Mouse (Mus musculus): ENCODE results near the gene Cd3g. TPM values are rescaled to one million over a fixed set of nuclear protein-coding genes. Genes with fewer than 3 reads are reported as not detected.

The Cd3g gene
- polyA plus RNA-seq (2014; fragmentation: Nextera tagmentation; extraction: Ambion mirVana) = not detected in 2 replicates

DNA sequence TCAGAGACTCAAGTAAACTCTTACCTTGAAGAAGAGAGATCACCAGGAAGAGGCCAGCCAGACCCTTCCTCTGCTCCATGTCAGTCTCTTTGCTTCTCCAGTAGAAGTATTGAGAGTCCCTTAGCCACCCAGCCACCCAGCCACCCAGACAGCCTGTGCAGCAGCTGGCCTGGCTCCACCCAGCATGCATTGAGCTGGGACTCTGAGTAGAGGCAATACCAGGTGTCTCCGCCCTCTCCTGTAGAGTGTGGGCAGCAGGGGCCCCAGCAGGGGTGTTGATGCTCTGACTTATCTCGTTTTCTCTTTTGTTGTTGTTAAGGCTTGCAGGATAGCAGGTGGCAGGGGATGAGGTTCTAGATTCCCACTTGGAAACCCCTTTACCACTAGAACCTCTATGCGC lies at the start of gene Cd3g:
Cd3g (minus strand) TSS at position 190 of the 400 bp plus-strand sequence.
- Histone ChIP-seq H3K9ac (no peak within 1 kb of the TSS), H3K36me3 (replicated peaks; ENCODE audit: control insufficient read depth, insufficient read depth) (no peaks in the 10 kb centered on the region), H3K27ac (no peak within 1 kb of the TSS), H3K9me3 (ENCODE audit: control insufficient read depth, low read length) (no peaks in the 10 kb centered on the region), H3K4me3 (replicated peaks; ENCODE audit: low read length) (no peak within 1 kb of the TSS), H3K4me2 (replicated peaks) (no peak within 1 kb of the TSS), H3K4me1 (replicated peaks; ENCODE audit: control insufficient read depth, insufficient read depth, low read length) (no peaks in the 10 kb centered on the region), H3K27me3 (ENCODE audit: control insufficient read depth, insufficient read depth, low read length) (no peaks in the 10 kb centered on the region)
- DNase-seq (ENCODE audit: low spot score) (no peak), ATAC-seq (ENCODE audit: low FRiP score) (no peak)
- WGBS = 82% methylated on average over 3 of the region's 3 CpGs

DNA sequence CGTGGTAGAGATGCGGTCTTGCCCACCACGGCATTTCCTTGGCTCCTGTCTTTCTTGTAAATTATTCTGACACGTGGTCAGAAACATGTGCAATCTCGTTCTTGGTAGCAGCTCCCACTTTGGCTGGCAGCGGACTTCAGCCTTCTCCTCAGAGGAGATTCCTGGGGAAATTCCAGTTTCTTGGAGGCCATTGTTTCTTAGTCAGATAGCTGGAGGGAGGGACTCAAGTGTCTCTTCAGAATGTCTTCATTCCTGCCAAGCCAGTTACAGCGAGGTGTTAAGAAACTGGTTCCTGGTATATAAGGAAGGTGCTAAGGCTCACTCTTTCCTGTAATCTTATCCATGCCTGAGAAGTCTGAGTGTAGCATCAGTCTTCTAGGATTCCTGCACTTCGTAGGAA lies 47.1 kb upstream of the Cd3g start:
- DNase-seq (ENCODE audit: low spot score) = no peak
- 81% methylated on average over 8 of the region's 8 CpGs for WGBS
- H3K27ac ChIP-seq = no peak overlapping the region
- H3K9me3 ChIP-seq (ENCODE audit: control insufficient read depth, low read length) = no peaks in the 10 kb centered on the region
- no peaks in the 10 kb centered on the region for H3K36me3 ChIP-seq (replicated peaks; ENCODE audit: control insufficient read depth, insufficient read depth)
- no peaks in the 10 kb centered on the region for H3K4me1 ChIP-seq (replicated peaks; ENCODE audit: control insufficient read depth, insufficient read depth, low read length)
- no peak overlapping the region for H3K4me3 ChIP-seq (replicated peaks; ENCODE audit: low read length)
- no peak for ATAC-seq (ENCODE audit: low FRiP score)
- peaks cover 4% of the 10 kb centered on the region; the same call in 1 of the 2 replicates for H3K27me3 ChIP-seq (ENCODE audit: control insufficient read depth, insufficient read depth, low read length)
- H3K4me2 ChIP-seq (replicated peaks) = no peak overlapping the region
- H3K9ac ChIP-seq = no peak overlapping the region

DNA sequence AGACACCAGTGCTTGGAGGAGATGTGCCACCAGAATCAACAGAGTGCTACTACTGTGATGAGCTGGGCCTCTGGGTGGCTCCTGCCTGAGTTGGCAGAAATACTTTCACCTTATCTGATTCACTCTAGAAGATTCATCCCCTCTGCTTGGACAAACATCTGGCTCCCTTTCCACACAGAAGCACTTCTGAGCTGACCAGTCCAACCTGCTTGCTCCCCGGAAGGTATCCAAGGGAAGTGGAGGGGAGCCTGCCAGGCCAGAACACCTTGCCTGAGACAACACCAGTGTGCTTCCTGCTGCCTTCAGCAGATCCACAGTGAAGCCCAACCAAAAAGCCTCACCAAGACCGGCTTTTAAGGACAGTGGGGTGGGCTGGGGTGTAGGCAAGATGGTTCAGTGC lies 44.0 kb upstream of the Cd3g start:
- ATAC-seq (ENCODE audit: low FRiP score) = no peak
- no peak overlapping the region for H3K9ac ChIP-seq
- peaks cover 4% of the 10 kb centered on the region; the same call in 1 of the 2 replicates for H3K27me3 ChIP-seq (ENCODE audit: control insufficient read depth, insufficient read depth, low read length)
- H3K4me1 ChIP-seq (replicated peaks; ENCODE audit: control insufficient read depth, insufficient read depth, low read length) = no peaks in the 10 kb centered on the region
- H3K9me3 ChIP-seq (ENCODE audit: control insufficient read depth, low read length) = no peaks in the 10 kb centered on the region
- no peaks in the 10 kb centered on the region for H3K36me3 ChIP-seq (replicated peaks; ENCODE audit: control insufficient read depth, insufficient read depth)
- 79% methylated on average over 2 of the region's 2 CpGs for WGBS
- H3K27ac ChIP-seq = no peak overlapping the region
- no peak for DNase-seq (ENCODE audit: low spot score)
- no peak overlapping the region for H3K4me2 ChIP-seq (replicated peaks)
- no peak overlapping the region for H3K4me3 ChIP-seq (replicated peaks; ENCODE audit: low read length)

DNA sequence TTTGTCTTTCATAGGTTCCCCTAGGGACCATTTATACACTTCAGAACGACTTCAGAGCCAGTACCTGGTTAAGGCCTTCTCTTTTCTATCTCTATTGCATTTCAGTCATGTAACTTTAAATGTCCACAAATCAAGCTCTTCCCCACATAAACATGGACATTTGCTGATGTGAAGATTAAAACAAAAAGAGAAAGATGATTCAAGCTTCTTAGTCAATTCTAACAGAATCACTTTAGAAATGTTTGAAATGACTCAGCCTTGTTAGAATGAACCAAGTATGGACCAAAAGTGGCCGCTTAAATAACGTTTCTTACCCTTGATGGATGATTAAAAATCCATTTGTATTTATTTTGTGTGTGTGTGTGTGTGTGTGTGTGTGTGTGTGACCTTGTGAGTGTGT lies 43.4 kb upstream of the Cd3g start:
- H3K27ac ChIP-seq = no peak overlapping the region
- no peak for ATAC-seq (ENCODE audit: low FRiP score)
- no peak overlapping the region for H3K4me3 ChIP-seq (replicated peaks; ENCODE audit: low read length)

DNA sequence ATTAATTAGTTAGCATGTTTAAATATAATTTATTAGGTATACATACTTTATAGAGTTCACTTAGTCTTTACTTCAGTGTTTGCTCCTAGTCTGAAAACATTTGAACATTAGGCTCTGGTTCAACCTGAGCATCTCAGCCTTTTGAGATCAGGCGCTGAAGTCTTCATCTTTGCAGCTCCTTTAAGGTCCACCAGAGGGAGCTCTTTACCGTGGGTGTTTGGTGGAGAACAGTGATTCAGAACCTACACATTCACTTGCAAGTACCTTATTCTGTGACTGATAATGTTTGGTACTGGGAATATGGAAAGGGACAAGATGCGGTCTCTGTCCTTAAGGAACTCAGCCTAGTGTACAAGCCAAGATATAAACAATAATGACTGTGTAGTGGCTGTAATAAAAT lies 42.6 kb upstream of the Cd3g start:
- 17% methylated on average over 3 of the region's 3 CpGs for WGBS
- Histone ChIP-seq H3K4me2 (replicated peaks) (no peak overlapping the region), H3K4me3 (replicated peaks; ENCODE audit: low read length) (no peak overlapping the region), H3K9me3 (ENCODE audit: control insufficient read depth, low read length) (no peaks in the 10 kb centered on the region), H3K36me3 (replicated peaks; ENCODE audit: control insufficient read depth, insufficient read depth) (no peaks in the 10 kb centered on the region), H3K9ac (no peak overlapping the region), H3K27ac (no peak overlapping the region), H3K4me1 (replicated peaks; ENCODE audit: control insufficient read depth, insufficient read depth, low read length) (no peaks in the 10 kb centered on the region), H3K27me3 (ENCODE audit: control insufficient read depth, insufficient read depth, low read length) (peaks cover 2% of the 10 kb centered on the region; the same call in 1 of the 2 replicates)
- DNase-seq (ENCODE audit: low spot score) (peak; percentile 86), ATAC-seq (ENCODE audit: low FRiP score) (no peak)

More for the DNA sequence above, 43.4 kb upstream of the Cd3g start:
- WGBS = 67% methylated on average over 3 of the region's 3 CpGs
- peaks cover 4% of the 10 kb centered on the region; the same call in 1 of the 2 replicates for H3K27me3 ChIP-seq (ENCODE audit: control insufficient read depth, insufficient read depth, low read length)
- no peak overlapping the region for H3K4me2 ChIP-seq (replicated peaks)
- no peaks in the 10 kb centered on the region for H3K36me3 ChIP-seq (replicated peaks; ENCODE audit: control insufficient read depth, insufficient read depth)
- no peaks in the 10 kb centered on the region for H3K4me1 ChIP-seq (replicated peaks; ENCODE audit: control insufficient read depth, insufficient read depth, low read length)
- no peak for DNase-seq (ENCODE audit: low spot score)
- H3K9ac ChIP-seq = no peak overlapping the region
- no peaks in the 10 kb centered on the region for H3K9me3 ChIP-seq (ENCODE audit: control insufficient read depth, low read length)

DNA sequence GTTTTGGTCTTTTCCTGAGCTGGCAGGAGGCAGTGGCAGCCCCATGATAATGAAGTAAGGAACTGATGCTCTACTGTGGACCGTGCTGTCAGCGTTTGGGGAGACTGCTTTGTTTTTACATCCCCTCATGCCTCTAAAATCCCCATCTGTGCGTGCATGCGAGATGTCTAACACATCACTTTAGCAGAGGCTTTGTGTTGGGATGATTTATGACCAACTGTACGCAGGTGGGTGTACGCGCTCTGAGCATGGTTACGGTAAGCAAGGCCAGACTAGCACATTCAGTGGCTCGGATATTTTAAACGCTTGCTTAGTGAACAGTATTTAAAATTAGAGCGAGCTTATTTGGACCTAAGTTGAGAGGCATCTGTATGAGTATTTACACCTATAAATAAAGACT lies 37.8 kb upstream of the Cd3g start:
- no peaks in the 10 kb centered on the region for H3K9me3 ChIP-seq (ENCODE audit: control insufficient read depth, low read length)
- H3K27me3 ChIP-seq (ENCODE audit: control insufficient read depth, insufficient read depth, low read length) = no peaks in the 10 kb centered on the region
- DNase-seq (ENCODE audit: low spot score) = no peak
- 78% methylated on average over 11 of the region's 11 CpGs for WGBS
- no peaks in the 10 kb centered on the region for H3K36me3 ChIP-seq (replicated peaks; ENCODE audit: control insufficient read depth, insufficient read depth)
- H3K9ac ChIP-seq = no peak overlapping the region
- no peak overlapping the region for H3K4me2 ChIP-seq (replicated peaks)
- no peaks in the 10 kb centered on the region for H3K4me1 ChIP-seq (replicated peaks; ENCODE audit: control insufficient read depth, insufficient read depth, low read length)
- ATAC-seq (ENCODE audit: low FRiP score) = no peak
- H3K4me3 ChIP-seq (replicated peaks; ENCODE audit: low read length) = no peak overlapping the region
- no peak overlapping the region for H3K27ac ChIP-seq

DNA sequence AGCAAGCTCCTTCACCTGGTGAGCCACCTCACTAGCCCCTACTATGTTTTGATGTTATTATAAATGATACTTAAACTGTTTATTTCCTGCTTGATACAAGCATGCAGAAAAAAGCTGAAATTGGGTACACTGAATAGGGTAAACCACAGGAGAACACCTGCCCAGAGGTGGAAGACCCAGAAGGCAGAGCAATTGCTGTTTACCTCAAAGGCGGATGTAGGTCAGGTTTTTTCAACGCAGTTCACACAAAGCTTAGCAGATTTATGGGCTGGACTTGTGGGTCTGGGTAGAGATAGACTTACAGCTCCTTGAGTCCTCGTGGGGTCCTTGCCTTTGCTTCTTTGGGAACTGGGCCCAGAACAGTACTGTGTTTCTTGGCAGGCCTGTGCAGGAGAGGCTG lies 35.6 kb upstream of the Cd3g start:
- no peaks in the 10 kb centered on the region for H3K36me3 ChIP-seq (replicated peaks; ENCODE audit: control insufficient read depth, insufficient read depth)
- DNase-seq (ENCODE audit: low spot score) = no peak
- H3K27ac ChIP-seq = no peak overlapping the region
- no peaks in the 10 kb centered on the region for H3K4me1 ChIP-seq (replicated peaks; ENCODE audit: control insufficient read depth, insufficient read depth, low read length)
- no peaks in the 10 kb centered on the region for H3K27me3 ChIP-seq (ENCODE audit: control insufficient read depth, insufficient read depth, low read length)
- no peak overlapping the region for H3K9ac ChIP-seq
- H3K9me3 ChIP-seq (ENCODE audit: control insufficient read depth, low read length) = no peaks in the 10 kb centered on the region
- no peak overlapping the region for H3K4me3 ChIP-seq (replicated peaks; ENCODE audit: low read length)
- WGBS = 73% methylated on average over 3 of the region's 3 CpGs
- no peak for ATAC-seq (ENCODE audit: low FRiP score)
- H3K4me2 ChIP-seq (replicated peaks) = no peak overlapping the region

DNA sequence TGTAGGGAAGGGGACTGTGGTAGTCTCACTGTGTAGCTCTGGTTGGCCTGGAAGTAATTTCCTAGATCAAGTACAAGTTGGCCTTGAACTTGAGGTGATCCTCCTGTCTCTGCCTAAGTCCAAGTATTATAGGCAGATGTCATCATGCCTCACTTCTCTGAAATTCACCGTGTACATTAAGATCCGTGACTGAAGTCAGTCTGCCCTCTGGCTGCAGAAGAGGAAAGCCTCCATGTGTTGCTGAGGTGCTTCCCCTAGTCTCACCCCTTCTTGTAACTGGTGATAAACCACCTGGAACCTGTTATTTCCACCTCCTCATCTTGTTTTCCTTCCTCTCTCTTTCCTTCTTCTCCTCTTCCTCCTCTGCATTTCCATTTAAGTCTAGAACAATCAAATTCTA lies 34.6 kb upstream of the Cd3g start:
- H3K4me1 ChIP-seq (replicated peaks; ENCODE audit: control insufficient read depth, insufficient read depth, low read length) = no peaks in the 10 kb centered on the region
- WGBS = 45% methylated on average over 2 of the region's 2 CpGs
- no peaks in the 10 kb centered on the region for H3K36me3 ChIP-seq (replicated peaks; ENCODE audit: control insufficient read depth, insufficient read depth)
- no peaks in the 10 kb centered on the region for H3K9me3 ChIP-seq (ENCODE audit: control insufficient read depth, low read length)
- no peak overlapping the region for H3K4me2 ChIP-seq (replicated peaks)
- H3K27ac ChIP-seq = no peak overlapping the region
- no peak overlapping the region for H3K9ac ChIP-seq
- no peak for DNase-seq (ENCODE audit: low spot score)
- ATAC-seq (ENCODE audit: low FRiP score) = no peak
- H3K27me3 ChIP-seq (ENCODE audit: control insufficient read depth, insufficient read depth, low read length) = no peaks in the 10 kb centered on the region
- no peak overlapping the region for H3K4me3 ChIP-seq (replicated peaks; ENCODE audit: low read length)

DNA sequence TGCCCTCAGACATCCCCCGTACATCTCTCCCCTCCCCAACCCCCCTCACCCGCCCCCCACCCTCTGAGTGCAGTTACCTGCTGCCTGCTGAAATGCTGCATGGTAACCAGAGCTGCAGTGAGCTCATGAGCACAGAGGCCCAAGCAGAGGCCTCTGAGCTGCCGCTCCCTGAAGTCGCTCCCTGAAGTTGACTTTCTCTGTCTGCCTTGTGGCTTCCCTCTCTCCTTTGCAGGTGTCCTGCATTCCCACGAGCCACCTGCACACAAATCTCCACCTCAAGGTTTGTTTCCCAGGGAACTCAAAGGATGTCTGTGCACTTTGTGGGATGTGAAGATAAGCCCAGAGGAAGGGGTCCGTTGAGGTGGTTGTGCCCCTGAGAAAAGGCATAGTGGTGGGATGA lies 31.1 kb upstream of the Cd3g start:
- DNase-seq (ENCODE audit: low spot score) (no peak), ATAC-seq (ENCODE audit: low FRiP score) (no peak)
- Histone ChIP-seq H3K4me1 (replicated peaks; ENCODE audit: control insufficient read depth, insufficient read depth, low read length) (no peaks in the 10 kb centered on the region), H3K27ac (no peak overlapping the region), H3K4me3 (replicated peaks; ENCODE audit: low read length) (no peak overlapping the region), H3K36me3 (replicated peaks; ENCODE audit: control insufficient read depth, insufficient read depth) (no peaks in the 10 kb centered on the region), H3K27me3 (ENCODE audit: control insufficient read depth, insufficient read depth, low read length) (no peaks in the 10 kb centered on the region), H3K9ac (no peak overlapping the region), H3K9me3 (ENCODE audit: control insufficient read depth, low read length) (no peaks in the 10 kb centered on the region), H3K4me2 (replicated peaks) (no peak overlapping the region)
- WGBS = 48% methylated on average over 6 of the region's 6 CpGs

DNA sequence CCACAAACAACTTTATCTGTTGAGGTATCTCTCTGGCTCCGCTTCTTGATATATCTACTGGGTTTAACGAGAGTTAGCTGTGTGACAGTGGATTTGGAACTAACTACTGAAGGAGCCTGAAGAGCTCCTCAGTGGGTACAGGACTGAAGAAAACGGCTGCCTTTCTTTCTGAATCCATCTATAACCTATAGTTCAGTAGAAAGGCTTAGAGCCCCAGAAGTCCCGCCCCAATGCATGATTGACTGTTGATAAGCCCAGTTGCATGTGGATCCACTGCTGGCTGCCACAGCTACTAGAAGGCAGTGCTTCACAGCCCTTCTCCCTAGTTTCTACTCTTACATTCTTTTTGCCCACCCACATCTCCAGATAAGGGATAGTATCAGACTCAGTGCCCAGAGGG lies 30.2 kb upstream of the Cd3g start:
- ATAC-seq (ENCODE audit: low FRiP score) (no peak), DNase-seq (ENCODE audit: low spot score) (peak; percentile 34)
- no peak overlapping the region for H3K4me3 ChIP-seq (replicated peaks; ENCODE audit: low read length)
- no peak overlapping the region for H3K4me2 ChIP-seq (replicated peaks)
- H3K4me1 ChIP-seq (replicated peaks; ENCODE audit: control insufficient read depth, insufficient read depth, low read length) = no peaks in the 10 kb centered on the region
- 82% methylated on average over 4 of the region's 4 CpGs for WGBS
- no peaks in the 10 kb centered on the region for H3K9me3 ChIP-seq (ENCODE audit: control insufficient read depth, low read length)
- no peak overlapping the region for H3K27ac ChIP-seq
- H3K36me3 ChIP-seq (replicated peaks; ENCODE audit: control insufficient read depth, insufficient read depth) = no peaks in the 10 kb centered on the region
- no peak overlapping the region for H3K9ac ChIP-seq
- no peaks in the 10 kb centered on the region for H3K27me3 ChIP-seq (ENCODE audit: control insufficient read depth, insufficient read depth, low read length)

Data from hindbrain, embryonic 14.5 days (tissue).